Mouse (Mus musculus) forebrain, embryonic 16.5 days (tissue): ENCODE results near the gene Apeh. TPM values are rescaled to one million over a fixed set of nuclear protein-coding genes. Genes with fewer than 3 reads are reported as not detected.

Experiments
- ATAC-seq: fragments of 200-750 bp; cut with Nextera tagmentation; 2 replicates; pipeline ENCODE4 v1.8.0; 2017; ENCODE audit warnings: mild to moderate bottlenecking, moderate library complexity
- H3K27ac ChIP-seq: fragments of 300-500 bp; sonication (generic); 2 replicates; pipeline ENCODE4 v1.5.1; 2014; ENCODE audit warnings: low read length, control low read depth
- H3K27me3 ChIP-seq: fragments of 300-500 bp; sonication (generic); replicated peaks from 2 replicates; pipeline ENCODE4 v1.6.1; 2014; ENCODE audit warnings: low read length; ENCODE audit not compliant: control insufficient read depth, insufficient read depth
- H3K36me3 ChIP-seq: fragments of 300-500 bp; sonication (generic); 2 replicates; pipeline ENCODE4 v1.6.1; 2014; ENCODE audit not compliant: control insufficient read depth, insufficient read depth
- H3K4me1 ChIP-seq: fragments of 300-500 bp; sonication (generic); replicated peaks from 2 replicates; pipeline ENCODE4 v1.6.1; 2014; ENCODE audit warnings: low read length; ENCODE audit not compliant: control insufficient read depth, insufficient read depth
- H3K4me2 ChIP-seq: fragments of 300-500 bp; sonication (generic); 2 replicates; pipeline ENCODE4 v1.6.1; 2014; ENCODE audit warnings: mild to moderate bottlenecking, low read length, control low read depth
- H3K4me3 ChIP-seq: fragments of 300-500 bp; sonication (generic); replicated peaks from 2 replicates; pipeline ENCODE4 v1.5.1; 2014; ENCODE audit warnings: mild to moderate bottlenecking, low read length, control low read depth
- H3K9ac ChIP-seq: fragments of 300-500 bp; sonication (generic); replicated peaks from 2 replicates; pipeline ENCODE4 v1.6.1; 2014; ENCODE audit warnings: low read depth, low read length, control low read depth
- H3K9me3 ChIP-seq: fragments of 300-500 bp; sonication (generic); 2 replicates; pipeline ENCODE4 v1.6.1; 2016; ENCODE audit warnings: low read length; ENCODE audit not compliant: control insufficient read depth
- WGBS: fragments of 180-500 bp; shearing (Covaris S2); extraction: QIAGEN DNeasy Blood & Tissue Kit; methylation state at CpG from one replicate; pipeline ENCODE4 v1.1.7; 2014; 5-methylcytosine and 5-hydroxymethylcytosine counted together
- polyA plus RNA-seq: library from polyadenylated mRNA; unstranded; fragments of >200 nt; fragmentation: Nextera tagmentation; extraction: Ambion mirVana; gene quantifications from 2 replicates; pipeline ENCODE4 v1.2.1, GENCODE M21; 2015

The Apeh gene
- polyA plus RNA-seq, 1 experiment from 2014 or later: 46.2 TPM

DNA sequence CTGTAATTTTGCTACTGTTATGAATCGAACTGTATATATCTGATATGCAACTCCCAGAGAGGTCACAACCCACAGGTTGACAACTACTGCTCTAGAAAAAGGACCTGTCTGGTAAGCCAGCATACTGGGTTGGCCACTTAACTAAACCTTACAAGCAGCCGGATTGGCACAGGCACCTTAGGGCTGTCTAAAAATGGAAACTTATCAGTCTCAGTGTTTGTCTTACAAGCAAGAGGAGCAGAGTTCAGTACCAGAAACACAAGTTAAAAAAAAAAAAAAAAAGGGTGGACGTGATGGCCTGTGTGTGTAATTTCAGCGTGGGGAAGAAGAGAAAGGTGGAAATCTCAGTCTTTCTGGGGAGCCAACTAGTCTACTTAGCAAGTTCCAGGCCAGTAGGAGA is 22.6 kb downstream of the Apeh start:
- no peak overlapping the region for H3K4me2 ChIP-seq
- H3K9ac ChIP-seq: no peak overlapping the region
- H3K4me3 ChIP-seq: no peak overlapping the region
- H3K27ac ChIP-seq: no peak overlapping the region
- no peak for ATAC-seq
- no peaks in the 10 kb centered on the region for H3K27me3 ChIP-seq
- WGBS: 90% methylated on average over 4 of the region's 4 CpGs
- no peaks in the 10 kb centered on the region for H3K9me3 ChIP-seq
- no peaks in the 10 kb centered on the region for H3K36me3 ChIP-seq
- no peaks in the 10 kb centered on the region for H3K4me1 ChIP-seq

DNA sequence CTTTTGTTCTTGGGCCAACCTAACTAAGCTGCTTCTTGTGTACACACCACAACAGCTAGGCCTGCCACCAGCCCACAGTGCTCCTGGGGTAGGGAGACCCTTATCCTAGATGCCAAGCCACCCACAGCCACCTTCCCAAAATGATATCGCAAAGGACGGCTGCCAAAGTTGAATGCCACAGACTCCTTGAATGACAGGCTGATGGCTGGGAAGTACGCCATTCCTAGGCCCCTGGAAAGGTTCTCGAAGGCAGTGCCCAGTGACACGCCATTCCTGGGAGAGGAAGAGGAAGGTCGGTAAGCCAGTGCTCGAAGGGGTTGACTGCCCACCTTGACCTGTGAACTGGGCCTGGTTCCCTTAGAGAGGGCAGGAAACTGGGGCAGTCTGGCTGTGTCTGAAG is 24.9 kb downstream of the Apeh start:
- ATAC-seq: no peak
- Histone ChIP-seq H3K4me2 (no peak overlapping the region), H3K4me3 (no peak overlapping the region), H3K27me3 (no peaks in the 10 kb centered on the region), H3K36me3 (no peaks in the 10 kb centered on the region), H3K27ac (no peak overlapping the region), H3K9me3 (no peaks in the 10 kb centered on the region), H3K4me1 (no peaks in the 10 kb centered on the region), H3K9ac (no peak overlapping the region)
- 93% methylated on average over 7 of the region's 7 CpGs for WGBS

DNA sequence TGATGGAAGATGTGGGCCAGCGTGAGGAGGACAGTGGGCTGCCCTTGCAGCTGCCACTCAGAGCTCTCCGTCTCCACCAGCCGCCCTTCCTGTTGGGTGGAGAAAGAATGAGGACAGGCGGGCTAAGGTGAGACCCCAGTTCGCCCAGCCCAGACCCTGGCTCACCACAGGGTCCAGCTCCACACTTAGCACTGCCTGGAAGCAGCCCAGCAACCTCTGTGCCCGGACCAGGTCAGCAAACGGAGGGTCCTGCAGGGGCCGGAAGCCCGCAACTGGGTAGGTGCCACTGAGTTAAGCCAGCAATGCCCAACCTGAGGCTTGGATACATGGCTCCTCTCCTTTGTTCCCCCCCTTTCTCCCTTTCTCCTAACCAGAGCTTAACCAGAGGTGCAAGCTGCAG is 25.4 kb downstream of the Apeh start:
- 95% methylated on average over 9 of the region's 9 CpGs for WGBS
- Histone ChIP-seq H3K27me3 (no peaks in the 10 kb centered on the region), H3K9ac (no peak overlapping the region), H3K9me3 (no peaks in the 10 kb centered on the region), H3K36me3 (no peaks in the 10 kb centered on the region), H3K4me2 (no peak overlapping the region), H3K4me1 (no peaks in the 10 kb centered on the region), H3K4me3 (no peak overlapping the region), H3K27ac (no peak overlapping the region)
- no peak for ATAC-seq

DNA sequence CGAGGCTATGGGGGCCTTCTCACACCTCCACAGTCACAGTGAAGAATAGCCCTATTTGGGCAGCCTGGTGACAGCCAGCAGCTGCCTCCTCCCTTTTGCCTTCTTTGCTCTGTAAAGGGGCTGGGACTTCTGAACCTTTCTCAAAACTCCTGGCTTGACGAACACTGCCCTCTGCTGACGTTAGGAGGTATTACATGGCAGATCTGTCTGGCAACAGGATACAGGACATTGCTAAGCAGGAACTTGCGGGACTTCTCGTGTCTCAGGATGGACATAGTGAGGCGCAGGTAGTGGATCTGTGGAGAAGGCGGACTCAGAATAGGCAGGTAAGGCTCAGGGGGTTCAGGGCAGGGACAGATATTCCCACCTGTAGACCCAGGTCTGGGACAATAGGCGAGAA is 26.5 kb downstream of the Apeh start:
- no peaks in the 10 kb centered on the region for H3K9me3 ChIP-seq
- H3K4me3 ChIP-seq: no peak overlapping the region
- no peaks in the 10 kb centered on the region for H3K36me3 ChIP-seq
- no peak overlapping the region for H3K9ac ChIP-seq
- H3K27ac ChIP-seq: no peak overlapping the region
- H3K4me2 ChIP-seq: no peak overlapping the region
- H3K4me1 ChIP-seq: no peaks in the 10 kb centered on the region
- 17% methylated on average over 8 of the region's 8 CpGs for WGBS
- H3K27me3 ChIP-seq: no peaks in the 10 kb centered on the region
- ATAC-seq: peak; percentile 44; the same call in 1 of the 2 replicates

DNA sequence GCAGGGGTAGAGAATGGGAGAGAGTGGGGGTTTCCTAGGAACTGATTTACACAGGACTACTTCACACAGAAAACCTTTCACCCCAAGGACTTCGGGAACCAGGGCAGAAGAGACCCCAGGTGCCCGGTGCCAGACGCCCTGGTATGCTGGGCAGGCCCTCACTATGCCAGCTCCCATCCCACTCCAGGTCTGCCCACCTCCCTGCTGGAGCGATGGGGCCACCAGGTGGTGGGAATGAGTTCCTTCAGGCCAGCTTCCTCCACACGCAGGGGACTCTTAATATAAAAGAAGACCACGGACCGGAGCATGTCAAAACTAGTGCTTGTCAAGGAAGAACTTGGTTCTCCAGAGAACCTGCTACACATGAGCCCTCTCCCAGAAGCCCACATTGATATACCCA is 27.2 kb downstream of the Apeh start:
- Histone ChIP-seq H3K9me3 (no peaks in the 10 kb centered on the region), H3K4me1 (no peaks in the 10 kb centered on the region), H3K27ac (no peak overlapping the region), H3K9ac (no peak overlapping the region), H3K27me3 (no peaks in the 10 kb centered on the region), H3K4me3 (no peak overlapping the region), H3K4me2 (no peak overlapping the region), H3K36me3 (no peaks in the 10 kb centered on the region)
- WGBS: 77% methylated on average over 7 of the region's 7 CpGs
- ATAC-seq: no peak

DNA sequence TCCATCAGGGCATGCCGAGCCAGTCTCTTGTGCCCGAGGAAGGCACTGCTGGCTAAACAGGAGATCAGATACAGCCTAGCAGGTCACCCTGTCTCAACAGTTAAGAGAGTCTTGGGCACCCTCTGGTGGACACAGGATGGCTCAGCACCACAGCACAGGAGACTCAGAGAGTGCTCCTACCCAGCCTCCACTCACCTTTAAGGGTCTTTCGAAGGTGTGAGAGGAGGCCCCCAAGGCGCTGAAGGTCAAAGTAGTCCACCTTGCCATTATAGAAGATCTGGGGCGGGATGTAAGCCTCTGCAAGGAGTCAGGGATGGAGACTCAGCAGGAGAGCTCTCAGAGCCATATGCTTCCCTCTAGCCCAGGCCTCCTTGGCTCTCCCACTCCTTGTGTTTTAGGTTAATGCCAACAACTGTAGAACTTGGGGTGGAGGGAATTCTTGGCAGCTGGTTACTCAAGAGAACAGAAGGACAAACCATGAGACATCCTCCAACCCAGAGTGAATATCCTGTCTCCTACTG is 28.9 kb downstream of the Apeh start:
- Histone ChIP-seq H3K4me3 (no peak overlapping the region), H3K4me2 (no peak overlapping the region), H3K9ac (no peak overlapping the region), H3K27me3 (no peaks in the 10 kb centered on the region), H3K9me3 (no peaks in the 10 kb centered on the region), H3K4me1 (no peaks in the 10 kb centered on the region), H3K36me3 (no peaks in the 10 kb centered on the region), H3K27ac (no peak overlapping the region)
- peak; percentile 50; the same call in 1 of the 2 replicates for ATAC-seq
- 50% methylated on average over 5 of the region's 5 CpGs for WGBS

DNA sequence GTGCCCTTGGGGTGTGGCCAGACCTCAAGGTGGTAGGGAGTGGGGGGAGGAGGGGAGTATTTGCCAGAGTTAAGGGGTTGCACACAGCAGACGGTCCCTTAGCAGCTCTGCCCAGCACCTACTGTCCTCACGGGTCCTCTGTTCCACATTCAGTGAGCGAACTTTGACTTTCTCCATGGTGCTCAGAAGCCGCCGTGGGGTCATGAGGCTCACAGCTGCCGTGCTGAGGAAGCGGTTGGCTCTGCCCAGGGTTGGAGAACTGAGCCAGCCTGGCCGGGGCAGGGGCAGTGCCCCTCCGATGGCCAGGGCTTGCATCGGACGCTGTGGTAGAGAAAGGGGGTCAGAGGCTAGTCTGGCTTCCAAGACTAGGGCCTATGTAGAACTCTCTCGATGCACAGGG is 31.0 kb downstream of the Apeh start:
- H3K4me2 ChIP-seq: no peak overlapping the region
- WGBS: 90% methylated on average over 12 of the region's 12 CpGs
- ATAC-seq: no peak

DNA sequence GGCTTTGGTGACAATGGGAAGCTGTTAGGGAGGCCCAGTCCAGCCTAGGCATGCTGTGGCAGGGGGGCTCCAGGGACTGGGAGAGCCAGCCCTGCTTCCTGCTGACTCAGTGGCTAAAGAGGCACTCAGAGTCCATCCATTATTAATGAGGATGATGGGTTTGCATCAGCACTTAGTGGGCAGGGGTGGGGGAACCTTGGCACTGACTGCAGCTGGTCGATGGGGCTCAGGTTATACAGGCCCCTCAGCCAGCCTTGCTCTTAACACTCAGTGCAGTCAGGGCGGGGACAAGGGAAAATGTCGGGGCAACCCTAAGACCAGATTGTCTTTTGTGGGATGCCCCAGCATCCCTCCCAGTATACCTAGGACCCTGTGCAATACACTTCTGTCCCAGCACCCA is 32.3 kb downstream of the Apeh start:
- Histone ChIP-seq H3K36me3 (peaks cover 7% of the 10 kb centered on the region), H3K4me1 (no peaks in the 10 kb centered on the region), H3K9me3 (no peaks in the 10 kb centered on the region), H3K4me3 (no peak overlapping the region), H3K27ac (no peak overlapping the region), H3K4me2 (no peak overlapping the region), H3K27me3 (no peaks in the 10 kb centered on the region), H3K9ac (no peak overlapping the region)
- WGBS: 91% methylated on average over 3 of the region's 3 CpGs
- ATAC-seq: no peak

More for the DNA sequence above, 31.0 kb downstream of the Apeh start:
- no peaks in the 10 kb centered on the region for H3K27me3 ChIP-seq
- no peak overlapping the region for H3K27ac ChIP-seq
- H3K9me3 ChIP-seq: no peaks in the 10 kb centered on the region
- no peak overlapping the region for H3K9ac ChIP-seq
- no peaks in the 10 kb centered on the region for H3K4me1 ChIP-seq
- no peak overlapping the region for H3K4me3 ChIP-seq
- H3K36me3 ChIP-seq: peaks cover 5% of the 10 kb centered on the region; the same call in 1 of the 2 replicates

DNA sequence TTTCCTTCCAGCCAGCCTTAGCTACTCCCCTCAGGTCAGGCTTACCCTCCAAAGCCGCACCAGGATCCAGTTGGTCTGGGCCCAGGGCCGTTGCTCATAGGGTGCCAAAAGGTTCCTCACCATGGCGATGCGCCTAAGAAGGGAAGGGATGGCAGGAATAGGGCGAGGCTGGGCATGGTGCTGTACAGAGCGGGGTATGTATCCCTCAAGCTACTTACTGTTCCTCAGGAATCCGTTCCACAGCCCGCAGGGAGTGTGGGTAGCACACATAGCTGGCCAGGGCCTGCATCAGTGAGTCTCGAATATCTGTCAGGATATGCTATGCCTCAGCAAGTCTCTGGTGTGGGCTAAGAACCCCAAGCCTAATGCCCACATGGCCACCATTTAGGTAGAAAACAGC is 36.1 kb downstream of the Apeh start:
- no peak overlapping the region for H3K4me3 ChIP-seq
- H3K9me3 ChIP-seq: no peaks in the 10 kb centered on the region
- ATAC-seq: no peak
- H3K4me1 ChIP-seq: no peaks in the 10 kb centered on the region
- H3K4me2 ChIP-seq: no peak overlapping the region
- no peak overlapping the region for H3K9ac ChIP-seq
- 93% methylated on average over 9 of the region's 9 CpGs for WGBS
- no peak overlapping the region for H3K27ac ChIP-seq
- H3K27me3 ChIP-seq: no peaks in the 10 kb centered on the region
- peaks cover 14% of the 10 kb centered on the region for H3K36me3 ChIP-seq

DNA sequence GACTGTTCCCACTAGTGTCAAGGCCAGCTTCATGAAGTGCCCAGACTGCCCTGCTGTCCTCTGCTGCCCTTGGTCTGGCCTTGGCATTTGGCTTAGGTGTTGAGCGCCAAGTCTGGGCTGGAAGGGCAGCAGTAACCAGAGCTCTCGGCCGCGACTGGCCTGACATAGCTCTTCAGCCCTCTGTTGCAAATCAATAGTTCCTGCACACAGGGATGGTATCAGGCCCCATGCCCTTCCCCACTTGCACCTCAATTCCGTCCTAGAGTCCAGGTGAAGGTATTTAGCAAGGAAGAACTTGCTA is 37.2 kb downstream of the Apeh start:
- no peak overlapping the region for H3K4me3 ChIP-seq
- H3K27me3 ChIP-seq: no peaks in the 10 kb centered on the region
- peaks cover 3% of the 10 kb centered on the region; the same call in 1 of the 2 replicates for H3K4me1 ChIP-seq
- no peak for ATAC-seq
- no peak overlapping the region for H3K27ac ChIP-seq
- no peak overlapping the region for H3K9ac ChIP-seq
- 92% methylated on average over 5 of the region's 5 CpGs for WGBS
- peaks cover 14% of the 10 kb centered on the region for H3K36me3 ChIP-seq
- no peaks in the 10 kb centered on the region for H3K9me3 ChIP-seq
- no peak overlapping the region for H3K4me2 ChIP-seq
